ENCODE assay signal across 14 mouse cellular contexts in the genomic region with DNA sequence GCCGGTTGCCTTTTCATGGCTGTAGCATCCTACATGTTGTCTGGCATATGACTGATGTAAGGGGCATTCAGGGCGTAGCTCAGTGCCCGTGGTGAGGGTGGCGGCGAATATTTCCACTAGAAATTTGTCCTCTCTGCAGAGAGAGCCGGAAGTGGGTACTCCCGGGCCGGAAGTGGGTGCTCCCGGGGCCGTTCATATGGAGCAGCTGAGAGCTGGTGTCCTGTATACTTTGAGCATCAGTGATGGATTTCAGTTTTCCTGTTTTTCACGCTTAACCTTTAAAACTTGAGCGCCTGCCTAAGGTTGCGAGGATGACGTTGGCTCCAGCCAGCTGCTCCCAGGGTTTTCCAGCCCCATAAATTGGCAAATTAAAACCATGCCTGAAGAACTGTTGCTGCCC. TPM values are rescaled to one million over a fixed set of nuclear protein-coding genes. Genes with fewer than 3 reads are reported as not detected.
A peak's percentile ranks its signal among the peaks of the same experiment; 100 is the strongest.
DNase-seq lines count a peak whose midpoint lies in the region; ATAC-seq and TF ChIP-seq lines count a peak whose summit lies in the region.
"Had no signal": no experiment of that assay in that cellular context is flagged by ENCODE, and none has a peak within 500 bp of the region (broad histone marks: within the 10 kb centered on the region; RNA-seq: fewer than 3 reads in every experiment).

No protein-coding gene starts in this region.

- TF ChIP-seq POLR2A in lung, adult 2 months (IDR thresholded peaks at IDR 0.05; ENCODE audit: borderline replicate concordance, extremely low read depth, low read depth, low read length): no peak

- intact Hi-C loops in left cerebral cortex, postnatal 25 days (cut with DNase I): no loop called here

- H3K4me1 ChIP-seq in heart, embryonic 12.5 days (replicated peaks): peaks cover 93% of the 10 kb centered on the region
- H3K4me1 ChIP-seq in lung, embryonic 16.5 days (replicated peaks; ENCODE audit: control insufficient read depth, insufficient read depth, low read length): peaks cover 52% of the 10 kb centered on the region
- H3K4me1 ChIP-seq in lung, adult 2 months (ENCODE audit: control insufficient read depth, insufficient read depth, low read length): peaks cover 48% of the 10 kb centered on the region
- peaks cover 68% of the 10 kb centered on the region for H3K4me1 ChIP-seq in liver, embryonic 11.5 days (replicated peaks; ENCODE audit: control insufficient read depth, insufficient read depth, low read length)
- H3K4me1 ChIP-seq in midbrain, embryonic 11.5 days (ENCODE audit: control insufficient read depth, insufficient read depth, low read length): peaks cover 12% of the 10 kb centered on the region

- H3K4me3 ChIP-seq in heart, embryonic 12.5 days: no peak overlapping the region
- H3K4me3 ChIP-seq in lung, embryonic 16.5 days (ENCODE audit: low read length): no peak overlapping the region
- no peak overlapping the region for H3K4me3 ChIP-seq in lung, adult 2 months (replicated peaks; ENCODE audit: extremely low read depth, low read depth, low read length)
- H3K4me3 ChIP-seq in liver, embryonic 11.5 days (ENCODE audit: low read depth, low read length): no peak overlapping the region
- H3K4me3 ChIP-seq in midbrain, embryonic 11.5 days (ENCODE audit: low read depth, low read length): no peak overlapping the region

- no peak for ATAC-seq in heart, embryonic 12.5 days (ENCODE audit: insufficient number of reproducible peaks, low FRiP score)
- no peak for ATAC-seq in lung, embryonic 16.5 days (ENCODE audit: low read depth)
- no peak for ATAC-seq in liver, embryonic 11.5 days (replicated peaks; ENCODE audit: low FRiP score)
- no peak for ATAC-seq in midbrain, embryonic 11.5 days (ENCODE audit: low FRiP score)
- ATAC-seq: forebrain, embryonic 14.5 days had no signal

- H3K4me2 ChIP-seq in heart, embryonic 12.5 days: no peak overlapping the region
- H3K4me2 ChIP-seq in lung, embryonic 16.5 days (ENCODE audit: low read depth, low read length): no peak overlapping the region
- no peak overlapping the region for H3K4me2 ChIP-seq in liver, embryonic 11.5 days
- H3K4me2 ChIP-seq in midbrain, embryonic 11.5 days: no peak overlapping the region

- H3K27ac ChIP-seq in heart, embryonic 12.5 days (ENCODE audit: poor library complexity, severe bottlenecking): peak overlapping the region; percentile 26; the same call in 1 of the 2 replicates
- H3K27ac ChIP-seq in lung, embryonic 16.5 days (ENCODE audit: low read length): peak overlapping the region; percentile 55
- peak overlapping the region; percentile 25 for H3K27ac ChIP-seq in liver, embryonic 11.5 days (ENCODE audit: low read depth, low read length)
- H3K27ac ChIP-seq in midbrain, embryonic 11.5 days (ENCODE audit: low read depth, low read length): no peak overlapping the region

- TF ChIP-seq CTCF in lung, adult 2 months (IDR thresholded peaks at IDR 0.05; ENCODE audit: insufficient read depth, low read length): no peak

- no peaks in the 10 kb centered on the region for H3K9me3 ChIP-seq in heart, embryonic 12.5 days (replicated peaks)
- H3K9me3 ChIP-seq in lung, embryonic 16.5 days (ENCODE audit: control insufficient read depth, low read length): no peaks in the 10 kb centered on the region
- H3K9me3 ChIP-seq in liver, embryonic 11.5 days (ENCODE audit: control insufficient read depth, low read length): no peaks in the 10 kb centered on the region
- H3K9me3 ChIP-seq in midbrain, embryonic 11.5 days (ENCODE audit: control insufficient read depth, low read length): no peaks in the 10 kb centered on the region

- H3K27me3 ChIP-seq in heart, embryonic 12.5 days (replicated peaks): no peaks in the 10 kb centered on the region
- no peaks in the 10 kb centered on the region for H3K27me3 ChIP-seq in lung, embryonic 16.5 days (ENCODE audit: control insufficient read depth, insufficient read depth, low read depth, low read length)
- H3K27me3 ChIP-seq in liver, embryonic 11.5 days (replicated peaks; ENCODE audit: control insufficient read depth, insufficient read depth, low read length): no peaks in the 10 kb centered on the region
- H3K27me3 ChIP-seq in midbrain, embryonic 11.5 days (ENCODE audit: control insufficient read depth, insufficient read depth, low read length): no peaks in the 10 kb centered on the region

- H3K9ac ChIP-seq in heart, embryonic 12.5 days: no peak overlapping the region
- no peak overlapping the region for H3K9ac ChIP-seq in lung, embryonic 16.5 days (ENCODE audit: low read length)
- H3K9ac ChIP-seq in liver, embryonic 11.5 days (ENCODE audit: low read depth, low read length): peak overlapping the region; percentile 37; the same call in 1 of the 2 replicates
- H3K9ac ChIP-seq in midbrain, embryonic 11.5 days (ENCODE audit: low read length): no peak overlapping the region

- H3K36me3 ChIP-seq in heart, embryonic 12.5 days: peaks cover 17% of the 10 kb centered on the region
- no peaks in the 10 kb centered on the region; the same call in 1 of the 2 replicates for H3K36me3 ChIP-seq in lung, embryonic 16.5 days (ENCODE audit: control insufficient read depth, insufficient read depth, low read length)
- peaks cover 9% of the 10 kb centered on the region for H3K36me3 ChIP-seq in liver, embryonic 11.5 days (ENCODE audit: control insufficient read depth, insufficient read depth, low read length)
- H3K36me3 ChIP-seq in midbrain, embryonic 11.5 days (ENCODE audit: control insufficient read depth, insufficient read depth, low read length): no peaks in the 10 kb centered on the region

- no peak for DNase-seq in heart, adult 8-10 months (ENCODE audit: low spot score)
- DNase-seq in lung, adult 2 months: no peak
- DNase-seq in heart, postnatal 4 days: peak; percentile 6
- no peak for DNase-seq in liver, embryonic 11.5 days (ENCODE audit: low spot score)
- no peak for DNase-seq in left cerebral cortex, postnatal 25 days (ENCODE audit: low spot score in 2 of 2)
- DNase-seq in midbrain, embryonic 11.5 days (ENCODE audit: low spot score, missing footprints): no peak
- DNase-seq: adrenal gland, postnatal 10 days; cerebellum, adult 11 months had no signal

- WGBS in heart, embryonic 12.5 days: 83% methylated on average over 14 of the region's 14 CpGs
- 75% methylated on average over 14 of the region's 14 CpGs for WGBS in lung, embryonic 16.5 days
- 53% methylated on average over 14 of the region's 14 CpGs for WGBS in lung, adult 2 months
- 78% methylated on average over 14 of the region's 14 CpGs for WGBS in liver, embryonic 11.5 days
- 91% methylated on average over 14 of the region's 14 CpGs for WGBS in midbrain, embryonic 11.5 days

RNA-seq across cellular contexts. Expression of gene Cyp17a1, which starts 33.5 kb away (rescaled TPM):
- 0.86 and 1.3 TPM in 2 replicates for polyA plus RNA-seq in heart, embryonic 12.5 days (2016; fragmentation: Nextera tagmentation; extraction: Ambion mirVana)
- not detected for total RNA-seq in heart, adult 8-10 months (2022)
- polyA plus RNA-seq in lung, embryonic 16.5 days (2015; fragmentation: Nextera tagmentation; extraction: Ambion mirVana): 0.09 and 0.38 TPM in 2 replicates
- polyA plus RNA-seq in lung, adult 2 months (2012; rRNA removed): 0.06 TPM in 1 of 2 replicates, not detected in the other
- under 1 TPM in 1 of 2 experiments, not detected in 1; 0.23 TPM for total RNA-seq in heart, postnatal 4 days (2021)
- polyA plus RNA-seq in liver, embryonic 11.5 days (2014; fragmentation: Nextera tagmentation; extraction: Ambion mirVana): 0.27 and 0.30 TPM in 2 replicates
- not detected for total RNA-seq in left cerebral cortex, postnatal 25 days (2021)
- not detected in 2 replicates for polyA plus RNA-seq in midbrain, embryonic 11.5 days (2014; fragmentation: Nextera tagmentation; extraction: Ambion mirVana)
- total RNA-seq: granulocyte monocyte progenitor cell, adult 5-6 weeks; left cerebral cortex, adult 8-10 months had no signal
- polyA plus RNA-seq: forebrain, embryonic 14.5 days; intestine, embryonic 14.5 days had no signal

RNA-seq across cellular contexts. Expression of gene Wbp1l, which starts 40.6 kb away (rescaled TPM):
- polyA plus RNA-seq in heart, embryonic 12.5 days (2016; fragmentation: Nextera tagmentation; extraction: Ambion mirVana): 53.4 and 55.6 TPM in 2 replicates
- 10 to 100 TPM; 46.6 to 60.7 (median 56.0) TPM for total RNA-seq in heart, adult 8-10 months (2022)
- 43.9 and 44.0 TPM in 2 replicates for polyA plus RNA-seq in lung, embryonic 16.5 days (2015; fragmentation: Nextera tagmentation; extraction: Ambion mirVana)
- polyA plus RNA-seq in lung, adult 2 months (2012; rRNA removed): 47.3 and 54.3 TPM in 2 replicates
- 10 to 100 TPM; 60.5 to 61.2 TPM for total RNA-seq in heart, postnatal 4 days (2021)
- 36.6 and 40.7 TPM in 2 replicates for polyA plus RNA-seq in liver, embryonic 11.5 days (2014; fragmentation: Nextera tagmentation; extraction: Ambion mirVana)
- 10 to 100 TPM; 34.2 to 40.8 TPM for total RNA-seq in left cerebral cortex, postnatal 25 days (2021)
- 29.0 and 30.3 TPM in 2 replicates for polyA plus RNA-seq in midbrain, embryonic 11.5 days (2014; fragmentation: Nextera tagmentation; extraction: Ambion mirVana)

RNA-seq across cellular contexts. Expression of gene Borcs7, which starts 50.2 kb away (rescaled TPM):
- polyA plus RNA-seq in heart, embryonic 12.5 days (2016; fragmentation: Nextera tagmentation; extraction: Ambion mirVana): 16.3 and 17.0 TPM in 2 replicates
- total RNA-seq in heart, adult 8-10 months (2022): 10 to 100 TPM in 1 of 4 experiments, 1 to 10 TPM in 3; 7.7 to 11.1 (median 8.6) TPM
- 15.9 and 16.3 TPM in 2 replicates for polyA plus RNA-seq in lung, embryonic 16.5 days (2015; fragmentation: Nextera tagmentation; extraction: Ambion mirVana)
- polyA plus RNA-seq in lung, adult 2 months (2012; rRNA removed): 2.4 and 5.0 TPM in 2 replicates
- total RNA-seq in heart, postnatal 4 days (2021): 10 to 100 TPM; 11.7 to 12.8 TPM
- polyA plus RNA-seq in liver, embryonic 11.5 days (2014; fragmentation: Nextera tagmentation; extraction: Ambion mirVana): 9.9 and 13.8 TPM in 2 replicates
- total RNA-seq in left cerebral cortex, postnatal 25 days (2021): 10 to 100 TPM; 22.5 to 25.6 TPM
- 15.3 and 16.2 TPM in 2 replicates for polyA plus RNA-seq in midbrain, embryonic 11.5 days (2014; fragmentation: Nextera tagmentation; extraction: Ambion mirVana)
